Mouse (Mus musculus) limb, embryonic 15.5 days (tissue): ENCODE measurements around the gene 2200002J24Rik. TPM values are rescaled to one million over a fixed set of nuclear protein-coding genes. Genes with fewer than 3 reads are reported as not detected.
A peak's percentile ranks its signal among the peaks of the same experiment; 100 is the strongest.
"Not testable (repeated sequence)": the region's sequence is repeated elsewhere in the genome, so short reads cannot be mapped to it uniquely, and the experiment has no call there.

Experiments used
- ATAC-seq: fragments of 200-750 bp; cut with Nextera tagmentation; 2 replicates; pipeline ENCODE4 v1.8.0; 2017; ENCODE audit warnings: low read depth, moderate TSS enrichment; ENCODE audit not compliant: insufficient number of reproducible peaks, low FRiP score, low TSS enrichment
- H3K27ac ChIP-seq: fragments of 300-500 bp; sonication (generic); 2 replicates; pipeline ENCODE4 v1.5.1; 2015; ENCODE audit warnings: moderate library complexity, mild to moderate bottlenecking, inconsistent platforms
- H3K27me3 ChIP-seq: fragments of 300-500 bp; sonication (generic); 2 replicates; pipeline ENCODE4 v1.6.1; 2015; ENCODE audit warnings: inconsistent platforms
- H3K36me3 ChIP-seq: fragments of 300-500 bp; sonication (generic); 2 replicates; pipeline ENCODE4 v1.6.1; 2015; ENCODE audit warnings: inconsistent platforms
- H3K4me1 ChIP-seq: fragments of 300-500 bp; sonication (generic); 2 replicates; pipeline ENCODE4 v1.6.1; 2015; ENCODE audit warnings: inconsistent platforms
- H3K4me2 ChIP-seq: fragments of 300-500 bp; sonication (generic); 2 replicates; pipeline ENCODE4 v1.6.1; 2015; ENCODE audit warnings: mild to moderate bottlenecking, inconsistent platforms
- H3K4me3 ChIP-seq: fragments of 300-500 bp; sonication (generic); 2 replicates; pipeline ENCODE4 v1.5.1; 2015; ENCODE audit warnings: mild to moderate bottlenecking, inconsistent platforms
- H3K9ac ChIP-seq: fragments of 300-500 bp; sonication (generic); 2 replicates; pipeline ENCODE4 v1.6.1; 2015; ENCODE audit warnings: inconsistent platforms
- H3K9me3 ChIP-seq: fragments of 300-500 bp; sonication (generic); 2 replicates; pipeline ENCODE4 v1.6.1; 2016; ENCODE audit warnings: inconsistent platforms
- whole genome bisulfite sequencing: fragments of 180-500 bp; shearing (Covaris S2); methylation state at CpG from one replicate; pipeline ENCODE4 v1.1.7; 2015; 5-methylcytosine and 5-hydroxymethylcytosine counted together
- polyA plus RNA-seq: library from polyadenylated mRNA; unstranded; fragments of >200 nt; fragmentation: Nextera tagmentation; extraction: Ambion mirVana; gene quantifications from 2 replicates; pipeline ENCODE4 v1.2.1, GENCODE M21; 2015

2200002J24Rik gene
- polyA plus RNA-seq, 1 experiment from 2014 or later: 1.1 TPM

- 30% methylated on average over 11 of the region's 22 CpGs for WGBS
- ATAC-seq: not testable (repeated sequence)
Measured at GRCm38 (mm10) chr7:30730064-30730722, 31.5 kb downstream of the 2200002J24Rik start.

DNA sequence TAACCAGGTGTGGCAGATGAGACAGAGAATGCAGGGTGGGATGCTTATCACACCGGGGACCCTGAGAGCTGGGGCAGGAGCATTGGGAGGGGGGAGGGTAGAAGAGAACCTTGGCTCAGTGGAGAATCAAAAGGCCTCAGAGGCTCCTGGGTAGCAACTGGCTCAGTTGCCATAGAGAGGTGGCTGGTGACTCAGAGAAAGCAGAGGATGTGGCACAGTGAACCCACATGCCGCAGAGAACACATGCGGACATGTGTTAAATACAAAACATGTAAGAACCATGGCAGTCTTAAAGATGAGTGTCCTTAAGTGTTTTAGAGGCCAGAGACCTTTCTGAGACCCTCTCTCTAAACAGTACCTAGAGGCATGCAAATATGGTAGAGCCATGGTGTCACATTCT, 37.5 kb downstream of the 2200002J24Rik start:
- H3K4me3 ChIP-seq: no peak overlapping the region
- no peak overlapping the region for H3K4me2 ChIP-seq
- 80% methylated on average over 3 of the region's 3 CpGs for WGBS
- no peak overlapping the region for H3K27ac ChIP-seq
- no peaks in the 10 kb centered on the region; the same call in 1 of the 2 replicates for H3K4me1 ChIP-seq
- no peaks in the 10 kb centered on the region for H3K9me3 ChIP-seq
- no peak overlapping the region for H3K9ac ChIP-seq
- H3K36me3 ChIP-seq: peaks cover 61% of the 10 kb centered on the region
- no peak for ATAC-seq
- H3K27me3 ChIP-seq: no peaks in the 10 kb centered on the region

More at GRCm38 (mm10) chr7:30730064-30730722, 31.5 kb downstream of the 2200002J24Rik start:
- not testable (repeated sequence) for H3K27me3 ChIP-seq, H3K9me3 ChIP-seq
- Histone ChIP-seq H3K4me1 (peaks cover 19% of the 10 kb centered on the region), H3K36me3 (peaks cover 49% of the 10 kb centered on the region), H3K4me3 (peak overlapping the region; percentile 69), H3K27ac (peak overlapping the region; percentile 89), H3K4me2 (peak overlapping the region; percentile 71), H3K9ac (peak overlapping the region; percentile 50; the same call in 1 of the 2 replicates)

GRCm38 (mm10) chr7:30742570-30742969, 43.8 kb downstream of the 2200002J24Rik start:
- not testable (repeated sequence) for H3K4me2 ChIP-seq, H3K27ac ChIP-seq, H3K36me3 ChIP-seq, H3K4me3 ChIP-seq, H3K9ac ChIP-seq, H3K9me3 ChIP-seq, H3K4me1 ChIP-seq, ATAC-seq, H3K27me3 ChIP-seq
- 89% methylated on average over 2 of the region's 2 CpGs for WGBS

GRCm38 (mm10) chr7:30743617-30744016, 44.9 kb downstream of the 2200002J24Rik start, which contains the start of gene Gapdhs:
TSS of gene Gapdhs (minus strand) at chr7:30743681.
- not testable (repeated sequence) for H3K27ac ChIP-seq, ATAC-seq, H3K4me3 ChIP-seq, H3K9ac ChIP-seq, H3K4me2 ChIP-seq, H3K4me1 ChIP-seq, H3K9me3 ChIP-seq, H3K27me3 ChIP-seq, H3K36me3 ChIP-seq
- WGBS: 73% methylated on average over 1 of the region's 4 CpGs

DNA sequence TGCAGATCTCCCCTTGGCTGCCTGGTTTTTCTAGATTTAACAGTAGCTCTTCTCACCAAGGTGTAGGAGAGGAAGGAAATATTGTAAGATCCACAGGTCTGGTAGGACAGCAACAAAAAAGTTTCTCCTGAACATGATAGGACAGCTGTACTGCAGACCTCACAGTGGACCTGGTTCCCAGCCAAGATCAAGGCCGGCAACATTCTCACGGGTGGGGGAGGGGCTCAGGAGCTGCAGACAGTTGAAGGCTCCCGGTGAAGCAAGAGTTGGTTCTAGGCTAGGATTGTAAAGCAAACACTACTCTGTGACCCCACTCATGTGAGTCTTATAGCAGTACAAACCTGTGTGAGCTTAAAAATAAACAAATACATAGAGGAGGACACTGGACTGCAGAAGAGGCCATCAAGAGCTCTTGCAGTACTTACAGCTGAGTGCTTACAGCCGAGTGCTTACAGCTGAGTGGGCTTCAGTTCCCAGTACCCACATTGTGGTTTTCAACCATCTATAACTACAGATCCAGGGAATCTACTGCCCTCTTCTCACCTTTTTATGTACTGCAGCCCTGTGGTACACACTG, 45.4 kb downstream of the 2200002J24Rik start:
- no peak overlapping the region for H3K4me3 ChIP-seq
- peaks cover 6% of the 10 kb centered on the region; the same call in 1 of the 2 replicates for H3K4me1 ChIP-seq
- no peak overlapping the region for H3K4me2 ChIP-seq
- H3K27ac ChIP-seq: no peak overlapping the region
- 28% methylated on average over 4 of the region's 4 CpGs for WGBS
- ATAC-seq: no peak
- no peaks in the 10 kb centered on the region for H3K9me3 ChIP-seq
- no peaks in the 10 kb centered on the region for H3K27me3 ChIP-seq
- H3K9ac ChIP-seq: no peak overlapping the region
- H3K36me3 ChIP-seq: 0 out of 2 replicates have a peak, but pooled peaks cover 3% of the 10 kb centered on the region

- no peak for ATAC-seq
- no peaks in the 10 kb centered on the region for H3K36me3 ChIP-seq
- 83% methylated on average over 7 of the region's 7 CpGs for WGBS
- no peaks in the 10 kb centered on the region for H3K9me3 ChIP-seq
- H3K4me1 ChIP-seq: peaks cover 6% of the 10 kb centered on the region; the same call in 1 of the 2 replicates
- H3K27ac ChIP-seq: no peak overlapping the region
- H3K27me3 ChIP-seq: no peaks in the 10 kb centered on the region
- H3K9ac ChIP-seq: no peak overlapping the region
- no peak overlapping the region for H3K4me2 ChIP-seq
- no peak overlapping the region for H3K4me3 ChIP-seq
Measured at GRCm38 (mm10) chr7:30747525-30748204, 48.9 kb downstream of the 2200002J24Rik start.

Other genes with a start within 250 kb of the 2200002J24Rik start
- gene Kirrel2, start 241.2 kb upstream of the 2200002J24Rik start, polyA plus RNA-seq: 0.04 and 0.38 TPM in 2 replicates
- gene Nphs1, start 240.6 kb upstream of the 2200002J24Rik start, polyA plus RNA-seq: 0.07 TPM in 1 of 2 replicates, not detected in the other
- gene Prodh2, start 205.3 kb upstream of the 2200002J24Rik start, polyA plus RNA-seq: 0.18 TPM in 1 of 2 replicates, not detected in the other
- 7.8 and 8.0 TPM in 2 replicates for gene Arhgap33, start 163.9 kb upstream of the 2200002J24Rik start, polyA plus RNA-seq
- 17.6 and 29.4 TPM in 2 replicates for gene Hspb6, start 146.7 kb upstream of the 2200002J24Rik start, polyA plus RNA-seq
- 11.3 and 12.1 TPM in 2 replicates for gene Proser3, start 146.6 kb upstream of the 2200002J24Rik start, polyA plus RNA-seq
- 37.9 and 49.4 TPM in 2 replicates for gene Lin37, start 139.1 kb upstream of the 2200002J24Rik start, polyA plus RNA-seq
- 83.0 and 85.3 TPM in 2 replicates for gene U2af1l4, start 135.6 kb upstream of the 2200002J24Rik start, polyA plus RNA-seq
- gene Gm49396, start 135.6 kb upstream of the 2200002J24Rik start, polyA plus RNA-seq: 12.2 and 12.4 TPM in 2 replicates
- gene Psenen, start 135.3 kb upstream of the 2200002J24Rik start, polyA plus RNA-seq: 126 and 146 TPM in 2 replicates
- 3.0 and 3.5 TPM in 2 replicates for gene Igflr1, start 133.5 kb upstream of the 2200002J24Rik start, polyA plus RNA-seq
- 7.3 and 8.1 TPM in 2 replicates for gene Kmt2b, start 110.2 kb upstream of the 2200002J24Rik start, polyA plus RNA-seq
- 3.0 and 4.2 TPM in 2 replicates for gene Zbtb32, start 100.0 kb upstream of the 2200002J24Rik start, polyA plus RNA-seq
- gene Upk1a, start 86.1 kb upstream of the 2200002J24Rik start, polyA plus RNA-seq: 0.45 and 0.58 TPM in 2 replicates
- 739 and 763 TPM in 2 replicates for gene Cox6b1, start 72.8 kb upstream of the 2200002J24Rik start, polyA plus RNA-seq
- gene Etv2, start 63.1 kb upstream of the 2200002J24Rik start, polyA plus RNA-seq: not detected in 2 replicates
- gene Rbm42, start 48.6 kb upstream of the 2200002J24Rik start, polyA plus RNA-seq: 104 and 114 TPM in 2 replicates
- 33.6 and 34.4 TPM in 2 replicates for gene Haus5, start 33.9 kb upstream of the 2200002J24Rik start, polyA plus RNA-seq
- gene Pmis2, start 27.3 kb upstream of the 2200002J24Rik start, polyA plus RNA-seq: not detected in 2 replicates
- 0.19 and 0.99 TPM in 2 replicates for gene Atp4a, start 13.3 kb downstream of the 2200002J24Rik start, polyA plus RNA-seq
- gene Tmem147, start 30.6 kb downstream of the 2200002J24Rik start, polyA plus RNA-seq: 197 and 199 TPM in 2 replicates
- 0.52 and 0.66 TPM in 2 replicates for gene Gapdhs, start 44.8 kb downstream of the 2200002J24Rik start, polyA plus RNA-seq
- gene Sbsn, start 52.5 kb downstream of the 2200002J24Rik start, polyA plus RNA-seq: 293 and 299 TPM in 2 replicates
- 913 and 939 TPM in 2 replicates for gene Dmkn, start 64.8 kb downstream of the 2200002J24Rik start, polyA plus RNA-seq
- gene Krtdap, start 89.0 kb downstream of the 2200002J24Rik start, polyA plus RNA-seq: 3,274 and 3,770 TPM in 2 replicates
- 0.27 TPM in 1 of 2 replicates, not detected in the other for gene Ffar2, start 124.8 kb downstream of the 2200002J24Rik start, polyA plus RNA-seq
- gene Ffar3, start 157.3 kb downstream of the 2200002J24Rik start, polyA plus RNA-seq: not detected in 2 replicates
- gene Ffar1, start 162.6 kb downstream of the 2200002J24Rik start, polyA plus RNA-seq: not detected in 2 replicates
- 0.04 and 0.11 TPM in 2 replicates for gene Cd22, start 181.4 kb downstream of the 2200002J24Rik start, polyA plus RNA-seq
- gene Mag, start 215.9 kb downstream of the 2200002J24Rik start, polyA plus RNA-seq: 1.3 and 1.4 TPM in 2 replicates
- not detected in 2 replicates for gene Hamp2, start 225.8 kb downstream of the 2200002J24Rik start, polyA plus RNA-seq
- gene Hamp, start 245.1 kb downstream of the 2200002J24Rik start, polyA plus RNA-seq: not detected in 2 replicates